Mouse (Mus musculus) liver, embryonic 14.5 days (tissue): ENCODE data around the gene Togaram1. TPM values are rescaled to one million over a fixed set of nuclear protein-coding genes. Genes with fewer than 3 reads are reported as not detected.
A peak's percentile ranks its signal among the peaks of the same experiment; 100 is the strongest.

Experiments
- ATAC-seq: fragments of 200-750 bp; cut with Nextera tagmentation; 2 replicates; pipeline ENCODE4 v1.8.0; 2017; ENCODE audit warnings: moderate number of reproducible peaks, mild to moderate bottlenecking, moderate library complexity; ENCODE audit not compliant: insufficient read depth
- DNase-seq, 3 experiments: peaks; one replicate each; pipeline ENCODE4 v3.0.0-alpha.2; 2012 to 2013; ENCODE audit warnings: low read depth in 3 of 3, low spot score in 3 of 3
- H3K27ac ChIP-seq: fragments of 300-500 bp; sonication (generic); 2 replicates; pipeline ENCODE4 v1.5.1; 2014; ENCODE audit warnings: moderate library complexity, mild to moderate bottlenecking, control low read depth, inconsistent platforms
- H3K27me3 ChIP-seq: fragments of 300-500 bp; sonication (generic); 2 replicates; pipeline ENCODE4 v1.6.1; 2014; ENCODE audit warnings: mild to moderate bottlenecking, low read length, moderate library complexity; ENCODE audit not compliant: control insufficient read depth, insufficient read depth
- H3K36me3 ChIP-seq: fragments of 300-500 bp; sonication (generic); replicated peaks from 2 replicates; pipeline ENCODE4 v1.6.1; 2014; ENCODE audit warnings: low read depth; ENCODE audit not compliant: control insufficient read depth, insufficient read depth
- H3K4me1 ChIP-seq, 2 experiments: fragments of 200-500 bp in 1 of 2; fragments of 300-500 bp in 1 of 2; sonication (generic) in 1 of 2; replicated peaks; 2 replicates each; pipeline ENCODE4 v1.6.1; 2012 to 2014; ENCODE audit warnings: antibody characterized with exemption in 1 of 2, inconsistent platforms in 1 of 2, low read length in 1 of 2; ENCODE audit not compliant: control insufficient read depth in 2 of 2, insufficient read depth in 2 of 2
- H3K4me2 ChIP-seq: fragments of 300-500 bp; sonication (generic); 2 replicates; pipeline ENCODE4 v1.6.1; 2014; ENCODE audit warnings: low read depth, mild to moderate bottlenecking, control low read depth, moderate library complexity
- H3K4me3 ChIP-seq, 2 experiments: fragments of 200-500 bp in 1 of 2; fragments of 300-500 bp in 1 of 2; sonication (generic) in 1 of 2; 2 replicates each; pipeline ENCODE4 v1.5.1; 2012 to 2014; ENCODE audit warnings: low read depth in 2 of 2, low read length in 2 of 2, mild to moderate bottlenecking in 2 of 2, control low read depth in 1 of 2, inconsistent platforms in 1 of 2, moderate library complexity in 1 of 2; ENCODE audit not compliant: insufficient read depth in 1 of 2
- H3K9ac ChIP-seq: fragments of 300-500 bp; sonication (generic); replicated peaks from 2 replicates; pipeline ENCODE4 v1.6.1; 2014; ENCODE audit warnings: mild to moderate bottlenecking, control low read depth, moderate library complexity
- H3K9me3 ChIP-seq: fragments of 300-500 bp; sonication (generic); 2 replicates; pipeline ENCODE4 v1.6.1; 2016; ENCODE audit warnings: low read length, mixed read lengths; ENCODE audit not compliant: control insufficient read depth
- CTCF ChIP-seq: IDR thresholded peaks from 2 replicates; pipeline ENCODE4 v1.5.1; 2016; ENCODE audit warnings: antibody characterized with exemption, low read depth, control low read depth
- EP300 ChIP-seq: IDR thresholded peaks from 2 replicates; pipeline ENCODE4 v1.6.1; 2016; ENCODE audit warnings: antibody characterized with exemption, low read depth
- WGBS: fragments of 180-500 bp; shearing (Covaris S2); extraction: QIAGEN DNeasy Blood & Tissue Kit; methylation state at CpG from one replicate; pipeline ENCODE4 v1.1.7; 2014; ENCODE audit not compliant: insufficient replicate concordance; 5-methylcytosine and 5-hydroxymethylcytosine counted together
- polyA plus RNA-seq, 2 experiments: library from polyadenylated mRNA; depleted of rRNA in 1 of 2; stranded (reverse) in 1 of 2; unstranded in 1 of 2; fragments of >200 nt; fragmentation: Nextera tagmentation in 1 of 2; extraction: Ambion mirVana in 1 of 2; gene quantifications; 2 replicates each; pipeline versions ENCODE4 v1.2.1 to v1.2.3; 2012 to 2014

The Togaram1 gene
- polyA plus RNA-seq (2012; rRNA removed) (2.8 and 3.9 TPM in 2 replicates), polyA plus RNA-seq (2014; fragmentation: Nextera tagmentation; extraction: Ambion mirVana) (6.4 and 6.6 TPM in 2 replicates)

DNA sequence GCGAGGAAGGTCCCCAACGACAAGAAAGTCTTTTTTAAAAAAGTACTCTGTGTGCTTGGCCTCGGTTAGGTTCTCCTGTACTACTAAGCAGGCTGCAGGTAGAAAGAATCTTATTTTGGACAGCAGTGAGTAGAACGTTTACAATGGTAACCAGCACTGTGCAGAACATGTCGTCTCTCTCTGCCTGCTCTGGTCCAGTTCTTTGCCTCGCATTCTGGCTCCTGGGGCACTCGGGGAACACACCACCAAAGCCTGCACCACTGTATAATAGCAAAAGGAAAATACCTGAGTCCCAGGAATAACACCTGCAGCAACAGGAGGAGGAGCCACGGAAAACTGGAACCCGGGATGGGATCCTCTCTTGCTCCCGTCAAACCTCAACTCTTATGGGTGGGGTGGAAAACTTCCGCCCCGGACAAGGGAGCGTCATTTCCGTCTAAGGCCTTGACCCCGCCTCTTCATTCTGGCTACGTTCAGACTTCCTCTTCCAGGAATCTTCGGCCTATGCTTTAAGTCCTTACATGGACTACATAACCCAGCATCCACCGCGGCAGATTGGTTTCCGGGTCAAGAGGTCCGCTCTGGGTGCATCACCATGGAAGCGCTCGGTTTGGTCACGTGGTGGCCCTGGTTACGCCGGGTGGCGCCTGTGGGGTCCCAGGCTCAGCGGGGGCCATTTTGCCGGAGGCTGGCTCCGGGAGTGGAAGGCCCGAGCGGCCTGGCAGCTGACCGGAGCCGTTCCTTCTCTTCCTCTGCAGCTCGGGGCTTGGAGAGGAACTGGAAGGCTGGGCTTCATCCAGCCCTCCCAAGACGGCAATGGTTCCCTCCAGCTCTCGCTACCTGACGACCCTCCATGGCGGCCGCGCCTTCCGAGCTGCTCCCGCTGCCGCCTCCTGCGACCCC lies at the start of gene Togaram1, which contains the start of gene Klhl28:
TSS of gene Togaram1 (plus strand) at position 681 of the 903 bp plus-strand sequence.
TSS of gene Klhl28 (minus strand) at position 411 of the 903 bp plus-strand sequence.
- Histone ChIP-seq H3K27me3 (no peaks in the 10 kb centered on the region), H3K27ac (peak within 1 kb of the TSS; percentile 61)
- WGBS, result under 1% methylated on average over 45 of the region's 45 CpGs

DNA sequence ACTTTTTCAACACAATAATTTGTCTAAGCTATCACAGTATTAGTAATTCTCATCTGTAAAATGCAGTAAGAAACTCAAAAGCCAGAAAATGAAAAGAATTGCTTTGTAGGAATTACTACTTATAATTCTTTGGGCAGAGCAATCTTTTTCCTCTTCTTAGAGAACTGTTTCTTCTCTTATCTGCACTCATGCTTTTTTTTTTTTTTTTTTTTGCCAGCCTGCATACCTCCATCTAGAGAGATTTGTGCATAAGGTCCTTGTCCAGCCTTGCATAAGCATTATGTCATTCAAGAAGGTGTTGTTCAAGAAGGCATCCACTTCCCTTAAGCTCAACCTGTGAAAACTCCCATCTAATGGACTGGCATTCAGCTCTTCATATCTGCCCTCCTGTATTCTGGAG lies 48.9 kb upstream of the Togaram1 start:
- no peak overlapping the region for H3K4me3 ChIP-seq
- H3K27ac ChIP-seq, result no peak overlapping the region
- DNase-seq, result no peak
- H3K4me2 ChIP-seq, result no peak overlapping the region
- H3K36me3 ChIP-seq, result no peaks in the 10 kb centered on the region
- H3K9ac ChIP-seq, result no peak overlapping the region
- no peak for ATAC-seq
- 0 out of 4 replicates have a peak, but pooled peaks cover 0 to 3% of the 10 kb centered on the region in 2 experiments for H3K4me1 ChIP-seq
- no peaks in the 10 kb centered on the region for H3K9me3 ChIP-seq
- no peaks in the 10 kb centered on the region for H3K27me3 ChIP-seq
- TF ChIP-seq EP300 (no peak), CTCF (no peak)

More for the DNA sequence above, at the start of gene Togaram1, which contains the start of gene Klhl28:
- H3K9ac ChIP-seq, result peak within 1 kb of the TSS; percentile 86
- no peaks in the 10 kb centered on the region for H3K36me3 ChIP-seq
- ATAC-seq (peak; percentile 97), DNase-seq (peak; percentile 99 to 100 (median 100))
- peaks cover 8 to 13% of the 10 kb centered on the region in 2 experiments for H3K4me1 ChIP-seq
- peak within 1 kb of the TSS; percentile 97 for H3K4me2 ChIP-seq
- no peak for TF ChIP-seq CTCF
- no peak for TF ChIP-seq EP300
- H3K4me3 ChIP-seq, result peak within 1 kb of the TSS; percentile 72 to 95
- no peaks in the 10 kb centered on the region for H3K9me3 ChIP-seq

- Histone ChIP-seq H3K9ac (peak within 1 kb of the TSS; percentile 54), H3K4me3 (peak within 1 kb of the TSS; percentile 61 to 69), H3K4me1 (0 out of 4 replicates have a peak, but pooled peaks cover 0 to 3% of the 10 kb centered on the region in 2 experiments), H3K27ac (no peak within 1 kb of the TSS), H3K9me3 (no peaks in the 10 kb centered on the region), H3K4me2 (peak within 1 kb of the TSS; percentile 87), H3K36me3 (no peaks in the 10 kb centered on the region), H3K27me3 (no peaks in the 10 kb centered on the region)
- under 1% methylated on average over 75 of the region's 93 CpGs for WGBS
- DNase-seq (peak; percentile 92 to 94 (median 93)), ATAC-seq (peak; percentile 100)
- TF ChIP-seq EP300 (no peak), CTCF (no peak)
These were observed 47.8 kb upstream of the Togaram1 start, which contains the start of gene Gm527 for GRCm38 (mm10) chr12:64917578-64918471. Gm527 (plus strand) TSS chr12:64917906.

GRCm38 (mm10) chr12:64937493-64937892 lies 28.1 kb upstream of the Togaram1 start:
- H3K9me3 ChIP-seq, result no peaks in the 10 kb centered on the region
- H3K4me3 ChIP-seq, result no peak overlapping the region
- DNase-seq (no peak), ATAC-seq (no peak)
- H3K36me3 ChIP-seq, result no peaks in the 10 kb centered on the region
- no peaks in the 10 kb centered on the region for H3K27me3 ChIP-seq
- no peak overlapping the region for H3K27ac ChIP-seq
- H3K4me2 ChIP-seq, result no peak overlapping the region
- TF ChIP-seq CTCF (peak; percentile 56), EP300 (no peak)
- H3K4me1 ChIP-seq, result no peaks in the 10 kb centered on the region
- WGBS, result 72% methylated on average over 2 of the region's 2 CpGs
- H3K9ac ChIP-seq, result no peak overlapping the region
